Mouse (Mus musculus): Measurements from ENCODE around the gene Edar. TPM values are rescaled to one million over a fixed set of nuclear protein-coding genes. Genes with fewer than 3 reads are reported as not detected.

Edar gene
- polyA plus RNA-seq, 1 experiment: 0.44 TPM

- H3K27ac ChIP-seq (ENCODE audit: insufficient read depth, low read length): no peak overlapping the region
- TF ChIP-seq CTCF (IDR thresholded peaks at IDR 0.05; ENCODE audit: extremely low read depth, insufficient read depth, low read length) (no peak), POLR2A (IDR thresholded peaks at IDR 0.05; ENCODE audit: extremely low read depth, insufficient read depth, low read length) (no peak)
- H3K4me1 ChIP-seq (ENCODE audit: control insufficient read depth, insufficient read depth, low read length): no peaks in the 10 kb centered on the region
- H3K4me3 ChIP-seq (ENCODE audit: insufficient read depth, low read length): no peak overlapping the region
Observed at GRCm38 (mm10) chr10:58594486-58594885, 81.0 kb downstream of the Edar start.

- TF ChIP-seq CTCF (IDR thresholded peaks at IDR 0.05; ENCODE audit: extremely low read depth, insufficient read depth, low read length): no peak
- TF ChIP-seq POLR2A (IDR thresholded peaks at IDR 0.05; ENCODE audit: extremely low read depth, insufficient read depth, low read length): no peak
- no peaks in the 10 kb centered on the region for H3K4me1 ChIP-seq (ENCODE audit: control insufficient read depth, insufficient read depth, low read length)
- no peak overlapping the region for H3K27ac ChIP-seq (ENCODE audit: insufficient read depth, low read length)
- no peak overlapping the region for H3K4me3 ChIP-seq (ENCODE audit: insufficient read depth, low read length)
Observed at GRCm38 (mm10) chr10:58585427-58586223, 89.8 kb downstream of the Edar start.

GRCm38 (mm10) chr10:58560521-58560920 lies 114.9 kb downstream of the Edar start:
- TF ChIP-seq CTCF (IDR thresholded peaks at IDR 0.05; ENCODE audit: extremely low read depth, insufficient read depth, low read length): no peak
- no peak for TF ChIP-seq POLR2A (IDR thresholded peaks at IDR 0.05; ENCODE audit: extremely low read depth, insufficient read depth, low read length)
- no peaks in the 10 kb centered on the region for H3K4me1 ChIP-seq (ENCODE audit: control insufficient read depth, insufficient read depth, low read length)
- H3K4me3 ChIP-seq (ENCODE audit: insufficient read depth, low read length): no peak overlapping the region
- no peak overlapping the region for H3K27ac ChIP-seq (ENCODE audit: insufficient read depth, low read length)

GRCm38 (mm10) chr10:58559901-58560300 lies 115.6 kb downstream of the Edar start:
- Histone ChIP-seq H3K4me1 (ENCODE audit: control insufficient read depth, insufficient read depth, low read length) (no peaks in the 10 kb centered on the region), H3K27ac (ENCODE audit: insufficient read depth, low read length) (no peak overlapping the region), H3K4me3 (ENCODE audit: insufficient read depth, low read length) (no peak overlapping the region)
- TF ChIP-seq POLR2A (IDR thresholded peaks at IDR 0.05; ENCODE audit: extremely low read depth, insufficient read depth, low read length): no peak
- TF ChIP-seq CTCF (IDR thresholded peaks at IDR 0.05; ENCODE audit: extremely low read depth, insufficient read depth, low read length): peak; percentile 61; the same call in 1 of the 2 replicates

- no peaks in the 10 kb centered on the region for H3K4me1 ChIP-seq (ENCODE audit: control insufficient read depth, insufficient read depth, low read length)
- TF ChIP-seq POLR2A (IDR thresholded peaks at IDR 0.05; ENCODE audit: extremely low read depth, insufficient read depth, low read length): no peak
- TF ChIP-seq CTCF (IDR thresholded peaks at IDR 0.05; ENCODE audit: extremely low read depth, insufficient read depth, low read length): peak; percentile 50
- H3K4me3 ChIP-seq (ENCODE audit: insufficient read depth, low read length): no peak overlapping the region
- no peak overlapping the region for H3K27ac ChIP-seq (ENCODE audit: insufficient read depth, low read length)
Observed at GRCm38 (mm10) chr10:58559098-58559497, 116.4 kb downstream of the Edar start.

GRCm38 (mm10) chr10:58554693-58555387 lies 120.6 kb downstream of the Edar start:
- no peak for TF ChIP-seq CTCF (IDR thresholded peaks at IDR 0.05; ENCODE audit: extremely low read depth, insufficient read depth, low read length)
- TF ChIP-seq POLR2A (IDR thresholded peaks at IDR 0.05; ENCODE audit: extremely low read depth, insufficient read depth, low read length): no peak
- no peak overlapping the region for H3K4me3 ChIP-seq (ENCODE audit: insufficient read depth, low read length)
- no peak overlapping the region for H3K27ac ChIP-seq (ENCODE audit: insufficient read depth, low read length)
- H3K4me1 ChIP-seq (ENCODE audit: control insufficient read depth, insufficient read depth, low read length): no peaks in the 10 kb centered on the region

Other genes starting within 250 kb of the Edar start
- gene Ranbp2, start 228.7 kb downstream of the Edar start, polyA plus RNA-seq (2012; rRNA removed): 18.1 TPM in 2 replicates
- 2.9 and 3.1 TPM in 2 replicates for gene Ccdc138, start 177.7 kb downstream of the Edar start, polyA plus RNA-seq (2012; rRNA removed)
- not detected in 2 replicates for gene Gm17542, start 42.6 kb upstream of the Edar start, polyA plus RNA-seq (2012; rRNA removed)
- gene Sh3rf3, start 137.7 kb upstream of the Edar start, polyA plus RNA-seq (2012; rRNA removed): 19.6 and 22.9 TPM in 2 replicates

Measured in cortical plate, adult 2 months (tissue).